Mouse (Mus musculus): Measurements from ENCODE around the gene Arpc4.
"Not testable (repeated sequence)": the region's sequence is repeated elsewhere in the genome, so short reads cannot be mapped to it uniquely, and the experiment has no call there.

Arpc4 gene

DNA sequence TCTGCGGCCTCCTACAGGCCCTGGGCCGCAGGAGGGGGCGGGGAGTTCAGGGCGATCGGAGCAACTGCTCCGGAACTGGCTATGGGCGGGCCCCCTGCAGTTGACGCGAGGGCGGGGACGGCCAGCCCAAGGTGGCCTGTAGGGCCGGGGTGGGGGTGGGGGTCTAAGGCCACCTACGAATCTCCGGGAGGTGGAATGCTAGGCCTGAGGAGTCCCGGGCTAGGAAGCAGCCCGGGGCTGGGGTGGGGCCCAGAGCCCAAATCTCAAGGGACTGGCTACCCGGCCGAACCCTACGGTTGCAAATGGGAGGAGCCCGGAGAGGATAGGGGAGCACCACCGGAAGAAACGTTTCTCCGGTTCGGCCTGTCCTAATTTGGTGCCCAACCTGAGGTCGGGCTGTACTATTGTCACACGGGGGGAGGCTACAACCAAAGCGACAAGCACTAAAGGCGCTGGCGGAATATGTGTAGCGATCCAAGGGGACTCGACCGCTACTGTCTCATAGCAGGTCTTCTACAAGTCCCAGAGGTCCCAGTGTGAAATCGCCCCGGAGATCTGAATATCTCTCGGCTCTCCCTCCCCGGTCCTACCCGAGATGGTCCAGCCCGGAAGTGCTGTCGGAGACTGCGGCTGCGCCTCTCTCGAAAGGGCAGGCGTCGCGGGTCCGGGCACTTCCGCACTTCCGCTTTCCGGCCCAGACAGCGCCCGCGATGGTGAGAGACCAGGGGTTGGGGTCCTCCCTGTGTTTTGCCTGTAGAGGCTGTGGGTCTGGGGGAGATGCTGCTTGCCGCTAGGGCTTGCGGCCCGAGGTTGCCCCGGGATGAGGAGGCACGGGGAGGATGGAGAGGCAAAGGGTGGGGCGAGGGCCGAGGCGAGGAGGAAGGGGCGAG, at the start of gene Arpc4, which contains the start of gene Tada3:
Arpc4 (plus strand) TSS at position 620 of the 890 bp plus-strand sequence.
Tada3 (minus strand) TSS at position 388 of the 890 bp plus-strand sequence.
- in situ Hi-C loops (cut with MboI, MseI), result loop anchor here (5.0 kb wide), 2 partner anchors 50 to 330 kb away; partner anchors contain the start of genes Ogg1 and Thumpd3

DNA sequence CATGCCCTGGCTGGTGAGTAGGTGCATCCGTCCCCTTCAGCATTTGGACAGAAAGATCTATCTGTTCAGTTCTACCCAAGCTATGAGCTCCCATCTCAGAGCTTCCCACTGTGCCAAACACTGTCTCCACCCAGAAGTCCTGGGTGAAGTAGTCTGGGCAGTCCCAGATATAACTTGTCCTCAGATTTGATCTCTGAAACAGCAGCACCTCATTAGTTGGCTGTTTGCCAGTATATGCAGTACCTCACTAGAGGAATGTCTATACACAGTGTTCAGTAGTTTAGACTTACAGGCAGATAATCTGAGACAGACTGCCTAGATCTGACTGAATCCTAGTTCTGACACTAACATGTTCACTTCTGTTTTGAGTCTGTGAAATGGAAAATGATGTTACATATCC, 48.5 kb upstream of the Arpc4 start:
- in situ Hi-C loops (cut with MboI, MseI), result loop anchor here (5.0 kb wide), 1 partner anchor 48 kb away; the partner anchor contains the start of genes Arpc4 and Tada3

DNA sequence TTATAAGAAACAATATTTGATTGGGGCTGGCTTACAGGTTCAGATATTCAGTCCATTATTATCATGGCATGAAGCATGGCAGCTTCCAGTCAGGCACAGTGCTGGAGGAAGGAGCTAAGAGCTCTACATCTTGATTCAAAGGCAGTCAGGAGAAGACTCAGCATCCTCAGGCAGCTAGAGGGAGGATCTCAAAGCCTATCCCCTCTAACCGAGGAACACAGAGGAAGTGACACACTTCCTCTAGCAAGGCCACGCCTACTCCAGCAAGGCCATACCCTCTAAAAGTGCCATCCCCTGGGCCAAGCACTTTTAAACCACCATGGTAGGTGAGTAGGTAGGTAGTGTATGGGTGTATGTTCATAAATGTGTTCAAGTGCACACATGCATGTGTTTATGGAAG, 47.4 kb upstream of the Arpc4 start:
- in situ Hi-C loops (cut with MboI, MseI), result no loop called here

DNA sequence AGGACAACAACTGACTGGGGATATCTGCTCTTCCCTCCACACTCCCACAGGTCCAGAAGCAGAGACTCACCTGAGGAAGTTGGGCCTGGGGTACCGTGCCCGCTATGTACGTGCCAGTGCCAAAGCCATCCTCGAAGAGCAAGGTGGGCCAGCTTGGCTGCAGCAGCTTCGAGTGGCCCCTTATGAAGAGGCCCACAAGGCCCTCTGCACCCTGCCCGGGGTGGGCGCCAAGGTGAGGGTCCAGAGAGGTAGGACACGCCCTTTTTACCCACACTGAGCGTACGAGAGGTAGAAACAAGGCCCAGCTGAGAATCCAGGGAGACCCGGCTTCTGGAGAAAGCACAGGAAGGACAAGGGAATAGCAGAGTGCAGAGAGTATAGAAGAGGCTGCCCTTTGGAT, 46.2 kb upstream of the Arpc4 start:
- in situ Hi-C loops (cut with MboI, MseI), result no loop called here

DNA sequence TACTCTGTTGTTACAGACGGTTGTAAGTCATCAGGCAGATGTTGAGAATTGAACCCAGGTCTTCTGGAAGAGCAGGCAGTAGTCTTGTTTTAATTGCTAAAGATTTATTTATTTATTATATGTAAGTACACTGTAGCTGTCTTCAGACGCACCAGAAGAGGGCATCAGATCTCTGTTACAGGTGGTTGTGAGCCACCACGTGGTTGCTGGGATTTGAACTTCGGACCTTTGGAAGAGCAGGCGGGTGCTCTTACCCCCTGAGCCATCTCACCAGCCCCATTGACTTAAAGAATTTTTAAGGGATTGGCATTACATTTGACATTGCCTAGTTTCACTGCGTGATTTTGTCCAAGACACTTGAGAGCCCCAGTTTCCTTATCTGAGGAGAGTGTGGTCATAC, 45.2 kb upstream of the Arpc4 start:
- in situ Hi-C loops (cut with MboI, MseI), result not testable (repeated sequence)

DNA sequence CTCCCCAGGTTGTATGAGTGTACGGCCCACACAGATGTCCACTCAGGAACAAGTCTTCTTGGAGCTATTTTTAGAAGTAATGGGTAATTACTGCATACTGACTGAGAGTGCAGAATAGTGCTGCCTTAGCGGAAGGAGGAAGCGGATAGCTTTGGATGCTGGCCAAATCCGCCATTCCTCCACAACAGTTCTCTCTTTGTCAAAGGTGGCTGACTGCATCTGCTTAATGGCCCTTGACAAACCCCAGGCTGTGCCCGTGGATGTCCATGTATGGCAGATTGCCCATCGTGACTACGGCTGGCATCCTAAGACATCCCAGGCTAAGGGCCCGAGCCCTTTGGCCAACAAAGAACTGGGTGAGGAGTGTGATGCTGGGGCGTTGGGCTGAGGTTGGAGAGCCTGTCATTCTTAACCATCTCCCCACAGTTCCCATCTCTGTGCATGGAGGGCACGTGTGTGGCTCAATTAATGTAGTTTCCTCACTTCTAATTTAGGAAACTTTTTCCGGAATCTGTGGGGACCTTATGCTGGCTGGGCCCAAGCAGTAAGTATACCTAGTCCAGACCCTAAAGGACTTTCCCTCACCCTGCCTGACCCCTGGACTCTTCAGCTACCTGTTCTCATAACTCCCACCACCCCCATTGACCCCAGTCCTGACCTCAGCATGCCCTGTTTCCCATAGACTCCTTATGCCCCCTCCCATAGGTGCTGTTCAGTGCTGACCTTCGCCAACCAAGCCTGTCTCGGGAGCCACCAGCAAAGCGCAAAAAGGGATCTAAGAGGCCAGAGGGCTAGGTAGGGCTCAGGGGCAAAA, 44.6 kb upstream of the Arpc4 start:
- in situ Hi-C loops (cut with MboI, MseI), result no loop called here

DNA sequence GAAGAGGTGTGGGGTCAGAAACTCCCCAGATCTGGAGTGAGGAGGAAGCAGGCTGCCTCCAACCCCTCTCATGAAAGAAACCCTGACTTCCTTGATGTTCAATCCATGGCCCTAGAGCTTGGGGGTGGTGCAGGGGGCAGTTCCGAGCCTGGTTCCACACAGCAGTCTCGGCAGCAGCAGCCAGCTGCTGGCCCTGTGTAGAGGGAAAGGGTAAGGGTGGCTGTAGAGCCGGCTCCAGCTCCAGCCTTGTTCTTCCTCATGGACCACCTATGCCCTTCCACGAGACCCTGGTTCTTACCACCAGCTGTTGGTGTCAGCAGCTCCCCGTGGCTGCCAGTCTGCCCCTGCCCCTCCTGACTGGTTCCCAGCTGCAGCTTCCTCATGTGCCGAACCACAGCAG, 43.7 kb upstream of the Arpc4 start:
- in situ Hi-C loops (cut with MboI, MseI), result no loop called here

DNA sequence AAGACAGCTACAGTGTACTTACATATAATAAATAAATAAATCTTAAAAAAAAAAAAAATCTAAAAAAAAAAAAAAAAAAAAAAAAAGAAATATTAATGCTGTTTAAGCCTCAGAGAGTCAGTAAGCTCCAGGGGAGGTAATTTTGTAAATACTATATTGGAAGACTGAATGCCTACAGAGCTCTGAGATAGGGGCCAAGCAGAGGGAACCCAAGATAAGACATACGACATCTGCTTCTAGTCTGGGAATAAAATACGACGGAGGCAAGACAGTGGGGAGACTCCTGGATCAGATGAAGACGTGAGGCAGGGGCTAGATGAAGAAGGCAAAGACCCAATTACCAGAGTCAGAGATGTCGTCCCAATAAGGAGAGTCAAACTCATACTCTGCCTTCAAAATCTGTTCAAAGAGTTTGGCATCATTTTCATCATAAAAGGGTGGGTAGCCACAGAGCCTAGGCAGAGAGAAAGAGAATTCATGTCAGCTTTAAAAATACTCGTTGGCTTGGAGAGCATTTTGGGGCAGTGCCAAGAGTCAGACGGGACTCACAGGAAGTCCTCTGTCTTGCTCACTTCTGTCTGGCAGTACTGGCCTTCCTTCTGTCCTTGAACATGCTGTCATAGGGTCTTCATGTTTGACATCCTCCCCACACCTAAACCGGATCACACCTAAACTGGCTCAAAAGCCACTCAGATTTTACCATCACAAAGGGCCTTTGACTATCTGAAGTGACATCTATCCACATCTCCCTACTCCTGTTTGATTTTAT, 40.9 kb upstream of the Arpc4 start:
- in situ Hi-C loops (cut with MboI, MseI), result no loop called here

DNA sequence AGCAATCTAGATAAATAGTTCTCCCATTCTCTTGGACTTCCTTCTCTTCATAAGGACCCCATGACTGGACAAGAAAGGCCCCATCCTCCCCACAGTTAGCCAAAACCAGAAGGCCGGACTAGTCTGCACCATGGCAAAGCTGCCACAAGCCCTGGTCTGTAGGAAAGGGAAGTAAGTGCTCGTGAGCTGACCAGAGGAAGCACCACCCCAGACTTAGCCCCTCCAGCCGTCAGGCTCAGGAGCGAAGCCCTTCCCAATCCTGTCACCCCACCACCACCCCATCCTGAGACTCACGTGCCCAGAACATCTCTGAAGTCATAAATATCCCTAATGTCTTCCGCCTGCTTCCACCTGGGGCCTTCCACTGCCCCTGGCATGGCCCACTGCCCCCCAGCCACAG, 36.3 kb upstream of the Arpc4 start:
- in situ Hi-C loops (cut with MboI, MseI), result no loop called here

DNA sequence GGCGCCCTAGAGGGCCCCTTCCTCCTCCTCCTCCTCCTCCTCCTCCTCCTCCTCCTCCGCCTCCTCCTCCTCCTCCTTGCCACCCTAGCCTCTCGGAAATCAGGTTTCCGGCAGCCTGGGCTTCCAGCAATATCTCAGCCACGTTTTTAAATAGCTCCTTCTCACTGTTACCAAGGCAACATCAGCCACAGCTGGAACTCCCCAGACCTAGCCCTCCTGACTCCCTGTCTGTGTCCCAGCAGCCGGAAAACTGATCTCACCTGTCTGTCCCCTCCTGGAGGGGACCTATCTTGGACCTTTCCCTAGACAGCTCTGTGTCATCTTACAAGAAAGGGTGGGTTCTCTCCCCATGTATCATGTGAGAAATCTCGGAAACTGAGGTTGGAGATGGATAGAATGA, 35.6 kb upstream of the Arpc4 start:
- in situ Hi-C loops (cut with MboI, MseI), result no loop called here

DNA sequence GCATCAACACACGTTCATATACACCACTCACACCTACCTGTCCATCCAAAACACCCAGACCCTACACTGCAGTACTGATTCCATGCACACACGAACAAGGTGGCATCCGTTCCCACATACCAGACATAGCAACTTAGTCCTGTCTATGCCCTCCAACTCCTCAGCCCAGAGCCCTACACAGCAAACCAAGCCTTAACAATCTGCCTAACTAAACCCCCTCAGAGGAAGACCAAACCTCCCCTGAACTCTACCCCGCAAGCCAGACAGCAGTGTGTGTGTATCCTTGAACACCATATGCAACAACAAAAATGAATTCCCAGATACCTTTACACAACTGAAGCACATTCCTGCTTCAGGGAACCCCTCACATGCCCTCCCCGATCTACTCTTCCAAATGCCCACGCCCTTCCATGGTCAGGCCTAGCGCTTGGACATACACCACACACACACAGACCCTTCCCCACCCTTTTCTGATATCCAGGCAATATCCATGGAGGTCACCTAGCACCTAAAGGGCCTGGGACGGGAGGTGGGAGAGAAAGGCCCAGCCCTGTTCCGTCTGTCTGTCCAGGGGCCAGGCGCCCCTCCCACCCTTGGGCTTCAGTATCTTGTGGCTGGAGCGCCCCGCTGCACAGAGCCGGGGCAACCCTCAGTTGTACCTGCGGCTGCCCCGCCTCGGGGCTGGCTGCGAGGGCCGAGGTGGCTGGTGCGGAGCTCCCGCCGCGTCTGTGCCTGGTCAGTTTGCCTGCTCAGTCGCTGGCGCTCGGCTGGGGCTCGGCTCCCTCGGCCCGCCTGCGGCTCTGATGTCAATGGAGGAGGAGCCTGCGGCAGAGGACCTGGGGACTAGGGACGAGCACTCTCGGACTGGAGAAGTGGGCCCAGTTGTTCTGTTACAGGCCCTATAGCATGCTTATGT, 34.5 kb upstream of the Arpc4 start, which contains the start of gene Camk1:
Camk1 (minus strand) TSS at position 808 of the 916 bp plus-strand sequence.
- in situ Hi-C loops (cut with MboI, MseI), result no loop called here

DNA sequence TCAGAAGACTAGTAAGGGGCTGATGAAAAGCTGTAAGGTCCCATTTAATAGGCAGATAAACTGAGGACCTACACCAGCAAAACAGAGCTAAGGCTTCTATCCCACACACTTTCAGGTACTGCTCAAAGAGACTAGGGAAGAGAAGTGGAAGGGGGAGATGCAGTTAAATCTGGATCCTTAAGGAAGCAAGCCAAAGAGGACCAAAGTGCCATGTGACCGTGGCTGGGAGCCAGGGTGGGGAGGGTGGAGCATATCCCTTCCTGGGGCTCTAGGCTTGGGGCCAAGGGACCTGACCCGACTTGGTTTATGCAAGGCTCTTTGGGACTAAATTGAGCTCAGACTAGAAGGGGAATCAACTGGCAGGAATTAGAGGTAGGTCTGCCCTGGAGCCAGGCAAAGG, 33.6 kb upstream of the Arpc4 start:
- in situ Hi-C loops (cut with MboI, MseI), result no loop called here

DNA sequence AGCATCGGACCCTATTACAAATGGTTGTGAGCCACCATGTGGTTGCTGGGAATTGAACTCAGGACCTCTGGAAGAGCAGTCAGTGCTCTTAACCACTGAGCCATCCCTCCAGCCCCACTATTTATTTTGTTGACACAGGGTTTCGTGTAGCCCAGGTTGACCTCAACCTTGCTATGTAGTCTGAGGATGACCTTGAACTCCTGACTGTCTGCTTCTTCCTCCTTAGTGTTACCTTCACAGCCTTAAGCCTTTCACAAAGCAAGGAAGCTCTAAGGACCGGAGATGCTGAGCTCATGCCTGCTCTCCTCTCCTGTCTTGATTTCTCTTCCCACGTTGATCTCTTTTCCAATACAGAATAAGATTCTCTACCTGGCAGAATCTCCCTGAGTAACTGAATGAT, 31.0 kb upstream of the Arpc4 start:
- in situ Hi-C loops (cut with MboI, MseI), result no loop called here

DNA sequence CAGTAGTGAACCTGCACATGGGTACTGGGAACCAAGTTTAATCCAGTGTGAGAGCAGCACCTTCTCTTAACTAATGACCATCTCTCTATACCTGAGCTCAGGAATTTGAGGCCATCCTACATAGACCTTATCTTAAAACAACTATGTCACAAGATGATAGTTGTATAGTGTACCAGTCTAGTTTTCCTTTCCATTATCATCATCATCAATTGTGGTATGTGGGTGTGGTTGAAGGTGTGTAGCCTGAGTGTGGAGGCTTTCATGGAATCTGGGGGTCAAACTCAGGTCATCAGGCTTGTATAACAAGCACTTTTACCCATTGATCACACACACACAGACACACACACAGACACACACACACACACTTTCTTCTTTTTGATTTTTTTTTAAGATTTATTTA, 27.4 kb upstream of the Arpc4 start:
- in situ Hi-C loops (cut with MboI, MseI), result no loop called here

DNA sequence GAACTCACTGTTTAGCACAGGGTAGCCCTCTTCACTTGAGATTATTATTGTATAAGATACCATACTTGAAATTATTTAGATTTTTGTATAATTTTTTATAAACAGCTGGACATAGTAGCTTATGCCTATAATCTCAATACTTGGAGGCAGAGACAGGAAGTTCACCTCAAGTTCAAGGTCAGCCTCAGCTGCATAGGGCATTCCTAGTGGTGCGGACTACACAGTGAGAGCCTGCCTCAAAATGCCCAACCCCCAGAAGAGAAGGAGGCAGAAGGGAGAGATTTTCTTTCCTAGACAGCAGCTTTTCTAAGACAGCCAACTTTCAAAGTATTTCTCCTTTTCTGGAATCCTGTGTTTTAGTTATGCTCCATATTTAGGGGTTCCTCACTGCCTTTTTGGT, 26.8 kb upstream of the Arpc4 start:
- in situ Hi-C loops (cut with MboI, MseI), result no loop called here

DNA sequence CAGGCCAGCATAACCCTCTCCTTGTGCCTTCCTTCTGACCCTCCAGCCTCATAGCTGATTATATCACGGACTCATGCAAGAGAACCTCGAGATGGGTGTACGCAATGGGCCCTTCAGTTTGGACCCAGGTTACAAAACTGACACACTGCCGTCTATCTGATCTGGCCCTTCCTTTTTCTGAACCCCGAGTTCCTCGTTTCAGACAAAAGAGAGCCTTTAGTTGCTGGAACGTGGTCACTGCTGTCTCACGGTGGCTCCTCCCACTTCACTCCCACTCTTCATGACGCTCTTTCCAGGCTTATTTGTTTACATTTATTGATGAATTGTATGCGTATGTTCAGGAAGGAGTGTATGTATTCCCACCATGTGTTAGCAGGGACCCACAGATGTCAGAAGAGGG, 26.3 kb upstream of the Arpc4 start:
- in situ Hi-C loops (cut with MboI, MseI), result no loop called here

DNA sequence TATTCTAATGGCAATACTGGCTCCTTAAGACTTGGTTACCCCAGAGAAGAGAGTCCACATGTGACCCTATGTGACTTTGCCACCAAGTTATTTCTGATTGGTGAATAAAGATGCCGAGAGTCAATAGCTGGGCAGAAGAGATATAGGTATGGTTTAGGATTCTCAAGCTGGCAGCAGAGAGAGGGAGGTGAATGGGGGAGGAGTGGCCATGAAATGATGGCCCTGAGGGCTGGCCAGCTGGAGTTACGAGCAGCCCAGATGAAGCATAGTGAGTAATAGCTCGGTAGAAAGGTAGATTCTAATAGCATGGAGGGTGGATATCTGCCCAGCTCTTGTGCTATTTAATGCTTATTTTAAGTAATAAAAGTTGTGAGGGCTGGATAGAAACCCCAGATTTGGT, 25.1 kb upstream of the Arpc4 start:
- in situ Hi-C loops (cut with MboI, MseI), result no loop called here

DNA sequence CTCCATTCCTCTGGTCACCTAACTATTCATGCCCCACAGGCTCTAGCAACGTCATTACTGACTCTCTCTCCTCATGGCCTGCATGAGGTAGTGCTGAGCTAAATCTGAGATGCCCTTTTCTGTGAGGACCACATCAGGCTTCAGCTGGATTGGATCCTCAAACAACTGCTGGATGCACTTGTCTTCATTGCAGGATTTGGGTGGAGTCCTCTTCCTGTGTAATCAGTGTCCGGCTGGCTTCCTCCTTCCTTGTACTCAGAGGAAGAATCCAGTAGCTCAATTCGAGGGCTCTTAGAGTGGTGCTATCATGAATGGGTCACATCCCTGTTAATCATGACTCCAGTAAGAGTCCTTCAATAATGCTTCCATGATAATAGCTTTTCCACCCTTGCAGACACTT, 24.2 kb upstream of the Arpc4 start:
- in situ Hi-C loops (cut with MboI, MseI), result no loop called here

DNA sequence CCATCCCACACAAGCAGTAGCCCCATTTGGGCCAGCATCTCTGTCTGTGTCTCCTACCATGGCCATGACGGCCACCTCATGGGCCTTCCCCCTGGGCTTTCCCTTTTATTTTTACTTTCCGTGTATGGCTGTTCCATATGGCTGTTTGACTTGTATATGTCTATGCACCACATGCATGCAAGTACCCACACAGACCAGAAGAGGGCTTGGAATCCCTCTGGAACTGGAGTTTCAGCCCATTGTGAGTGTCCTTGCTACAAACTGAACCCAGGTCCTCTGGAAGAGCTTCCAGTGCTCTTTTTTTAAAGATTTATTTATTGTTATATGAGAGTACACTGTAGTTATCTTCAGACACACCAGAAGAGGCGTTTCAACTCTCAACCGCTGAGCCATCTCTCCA, 16.4 kb upstream of the Arpc4 start:
- in situ Hi-C loops (cut with MboI, MseI), result no loop called here

DNA sequence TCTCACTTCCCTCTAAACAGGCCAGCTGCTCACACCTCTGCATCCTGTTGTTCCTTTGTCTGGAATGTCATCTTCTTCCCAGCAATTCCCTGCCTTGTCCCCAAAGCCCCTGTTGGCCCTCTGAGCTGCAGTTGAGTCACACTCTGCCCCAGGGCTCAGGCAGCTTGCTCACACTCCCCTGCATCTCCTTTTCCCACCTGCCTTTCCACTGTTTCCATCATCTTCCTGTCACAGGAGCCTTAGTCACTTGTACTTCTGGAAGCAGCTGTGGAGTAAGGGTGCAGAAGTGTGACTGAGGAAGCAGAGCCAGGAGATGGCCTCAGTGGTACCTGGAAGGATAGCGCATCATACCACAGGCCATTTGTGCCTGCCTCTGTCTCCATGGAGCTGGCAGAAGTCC, 15.7 kb upstream of the Arpc4 start:
- in situ Hi-C loops (cut with MboI, MseI), result no loop called here

Measured in T-helper 2 cell (primary cell).